Mouse (Mus musculus) kidney, embryonic 14.5 days (tissue): ENCODE results near the gene Sema3d. TPM values are rescaled to one million over a fixed set of nuclear protein-coding genes. Genes with fewer than 3 reads are reported as not detected.
A peak's percentile ranks its signal among the peaks of the same experiment; 100 is the strongest.

Experiments used
- ATAC-seq: fragments of 200-750 bp; cut with Nextera tagmentation; 2 replicates; pipeline ENCODE4 v1.8.0; 2017; ENCODE audit warnings: moderate number of reproducible peaks, mild to moderate bottlenecking, moderate TSS enrichment, moderate library complexity; ENCODE audit not compliant: low FRiP score, low TSS enrichment
- H3K27ac ChIP-seq: fragments of 300-500 bp; sonication (generic); 2 replicates; pipeline ENCODE4 v1.5.1; 2014; ENCODE audit warnings: low read depth, mild to moderate bottlenecking, low read length, moderate library complexity, mixed read lengths
- H3K27me3 ChIP-seq: fragments of 300-500 bp; sonication (generic); 2 replicates; pipeline ENCODE4 v1.6.1; 2014; ENCODE audit warnings: mild to moderate bottlenecking, low read length; ENCODE audit not compliant: control insufficient read depth, insufficient read depth
- H3K36me3 ChIP-seq: fragments of 300-500 bp; sonication (generic); 2 replicates; pipeline ENCODE4 v1.6.1; 2014; ENCODE audit warnings: low read length, mixed read lengths; ENCODE audit not compliant: control insufficient read depth, insufficient read depth
- H3K4me1 ChIP-seq: fragments of 300-500 bp; sonication (generic); 2 replicates; pipeline ENCODE4 v1.6.1; 2014; ENCODE audit warnings: low read length, mixed read lengths; ENCODE audit not compliant: control insufficient read depth, insufficient read depth
- H3K4me2 ChIP-seq: fragments of 300-500 bp; sonication (generic); replicated peaks from 2 replicates; pipeline ENCODE4 v1.6.1; 2014; ENCODE audit warnings: low read depth, mild to moderate bottlenecking, low read length
- H3K4me3 ChIP-seq: fragments of 300-500 bp; sonication (generic); 2 replicates; pipeline ENCODE4 v1.5.1; 2014; ENCODE audit warnings: mild to moderate bottlenecking, low read length
- H3K9ac ChIP-seq: fragments of 300-500 bp; sonication (generic); 2 replicates; pipeline ENCODE4 v1.6.1; 2014; ENCODE audit warnings: low read depth, mild to moderate bottlenecking, low read length, moderate library complexity
- H3K9me3 ChIP-seq: fragments of 300-500 bp; sonication (generic); 2 replicates; pipeline ENCODE4 v1.6.1; 2016; ENCODE audit warnings: low read length; ENCODE audit not compliant: control insufficient read depth
- WGBS: fragments of 180-500 bp; shearing (Covaris S2); extraction: QIAGEN DNeasy Blood & Tissue Kit; methylation state at CpG from one replicate; pipeline ENCODE4 v1.1.7; 2014; 5-methylcytosine and 5-hydroxymethylcytosine counted together
- polyA plus RNA-seq: library from polyadenylated mRNA; unstranded; fragments of >200 nt; fragmentation: Nextera tagmentation; extraction: Ambion mirVana; gene quantifications from 2 replicates; pipeline ENCODE4 v1.2.1, GENCODE M21; 2014

Sema3d gene
- polyA plus RNA-seq, 1 experiment from 2014 or later = 29.7 TPM

DNA sequence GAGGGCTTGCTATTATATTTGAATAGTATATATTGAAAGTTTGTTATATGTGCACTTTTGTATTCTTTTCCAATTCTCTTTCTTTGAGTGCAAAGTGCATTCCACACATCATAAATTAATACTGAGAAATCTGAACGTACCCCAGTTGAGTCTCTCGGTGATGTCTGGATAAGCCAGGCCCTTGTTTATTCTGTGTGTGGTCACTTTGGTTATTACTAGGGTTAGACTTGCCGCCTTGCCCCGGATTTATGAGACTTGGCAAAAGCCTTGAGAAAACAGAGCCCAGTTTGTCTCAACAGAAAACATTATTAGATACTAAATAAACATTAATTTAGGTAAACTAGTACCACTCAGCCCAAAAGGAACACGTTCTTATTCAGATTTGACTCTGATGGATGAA is 40.1 kb downstream of the Sema3d start:
- Histone ChIP-seq H3K36me3 (no peaks in the 10 kb centered on the region), H3K27ac (no peak overlapping the region), H3K4me1 (no peaks in the 10 kb centered on the region), H3K9me3 (no peaks in the 10 kb centered on the region), H3K4me2 (no peak overlapping the region), H3K27me3 (no peaks in the 10 kb centered on the region), H3K9ac (no peak overlapping the region), H3K4me3 (no peak overlapping the region)
- WGBS = 16% methylated on average over 5 of the region's 5 CpGs
- no peak for ATAC-seq

DNA sequence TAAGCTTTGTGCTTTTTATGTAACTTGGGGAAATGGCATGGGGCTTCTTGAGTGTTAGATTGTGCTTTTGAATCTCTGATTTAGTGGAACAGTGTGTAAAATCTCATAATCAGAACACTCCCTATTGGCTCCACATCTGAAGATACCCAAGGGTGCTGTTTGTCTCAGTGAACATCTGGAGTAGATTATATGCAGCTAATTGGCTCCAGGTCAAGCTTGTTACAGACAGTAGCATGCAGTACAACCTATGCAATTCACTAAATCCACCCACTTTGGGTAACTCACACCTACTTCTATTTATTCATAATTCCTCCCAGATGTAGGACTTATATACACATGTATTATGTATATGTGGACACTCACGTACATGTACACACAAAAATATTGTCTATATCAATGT is 58.6 kb downstream of the Sema3d start:
- ATAC-seq = peak; percentile 84
- Histone ChIP-seq H3K9me3 (peaks cover 4% of the 10 kb centered on the region; the same call in 1 of the 2 replicates), H3K4me2 (no peak overlapping the region), H3K4me3 (no peak overlapping the region), H3K27me3 (no peaks in the 10 kb centered on the region), H3K4me1 (peaks cover 5% of the 10 kb centered on the region; the same call in 1 of the 2 replicates), H3K36me3 (no peaks in the 10 kb centered on the region), H3K27ac (no peak overlapping the region), H3K9ac (no peak overlapping the region)
- WGBS = 67% methylated on average over 1 of the region's 1 CpGs

DNA sequence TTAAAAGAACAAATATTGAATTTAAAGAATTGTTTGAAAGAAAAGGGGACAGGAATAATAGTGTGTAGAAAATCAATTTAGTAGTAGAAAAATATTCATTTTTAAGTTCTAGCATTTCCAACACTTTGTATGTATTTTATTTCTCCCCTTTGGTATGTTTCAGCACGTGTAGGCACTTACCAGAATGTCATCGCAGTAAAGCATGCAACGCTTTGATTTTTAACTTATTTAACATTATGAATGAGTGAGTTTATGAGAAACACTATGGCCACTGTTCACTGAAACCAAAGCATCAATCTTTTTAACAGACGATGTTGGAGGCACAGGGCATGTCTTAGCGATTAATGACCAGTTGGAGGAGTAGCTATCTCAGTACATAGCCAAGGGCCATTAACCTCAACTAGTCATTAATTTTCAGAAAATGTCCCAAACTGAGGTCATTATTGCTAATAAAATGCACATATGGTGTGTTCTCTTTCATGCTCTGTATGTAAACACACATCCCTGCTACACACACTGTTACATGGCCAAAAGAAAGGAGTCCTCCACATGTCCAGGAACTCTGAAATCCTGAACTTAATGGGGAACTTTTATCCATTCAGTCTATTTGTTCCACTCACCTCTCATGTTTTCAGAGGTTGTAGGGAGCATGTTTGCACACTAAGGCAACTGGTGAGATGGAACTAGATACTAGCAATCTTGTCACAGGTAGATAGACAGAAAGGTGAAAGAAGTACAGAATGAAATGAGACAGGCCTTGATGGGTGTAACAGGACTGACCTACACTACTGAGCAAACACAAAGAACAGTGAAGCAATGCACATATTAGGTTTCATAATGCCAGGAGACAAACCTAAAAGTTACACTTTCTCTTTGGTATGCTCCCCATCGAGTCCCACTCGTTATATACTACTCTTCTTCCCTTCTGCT is 59.3 kb downstream of the Sema3d start:
- ATAC-seq = peak; percentile 94
- peaks cover 4% of the 10 kb centered on the region; the same call in 1 of the 2 replicates for H3K9me3 ChIP-seq
- H3K4me2 ChIP-seq = no peak overlapping the region
- H3K4me1 ChIP-seq = peaks cover 5% of the 10 kb centered on the region; the same call in 1 of the 2 replicates
- no peak overlapping the region for H3K4me3 ChIP-seq
- H3K27me3 ChIP-seq = no peaks in the 10 kb centered on the region
- H3K9ac ChIP-seq = no peak overlapping the region
- H3K36me3 ChIP-seq = no peaks in the 10 kb centered on the region
- no peak overlapping the region for H3K27ac ChIP-seq
- WGBS = 27% methylated on average over 7 of the region's 7 CpGs

DNA sequence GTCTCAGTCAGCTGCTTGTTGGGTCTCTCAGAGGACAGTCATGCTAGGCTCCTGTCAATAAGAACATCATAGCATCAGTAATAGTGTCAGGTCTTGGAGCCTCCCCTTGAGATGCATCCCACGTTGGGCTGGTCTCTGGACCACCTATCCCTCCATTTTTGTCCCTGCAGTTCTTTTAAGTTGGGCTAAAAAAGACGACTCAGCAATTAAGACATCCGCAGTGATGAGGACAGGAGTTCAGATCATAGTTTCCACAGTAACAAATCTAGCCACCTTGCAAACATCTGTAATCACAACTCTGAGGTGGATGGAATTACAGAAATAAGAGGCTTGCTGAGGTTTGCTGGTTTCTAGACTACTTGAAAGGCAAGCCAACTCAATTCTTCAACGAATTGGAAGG is 67.9 kb downstream of the Sema3d start:
- no peak overlapping the region for H3K4me3 ChIP-seq
- no peak for ATAC-seq
- no peaks in the 10 kb centered on the region for H3K36me3 ChIP-seq
- H3K27me3 ChIP-seq = no peaks in the 10 kb centered on the region
- 88% methylated on average over 4 of the region's 4 CpGs for WGBS
- H3K27ac ChIP-seq = no peak overlapping the region
- no peaks in the 10 kb centered on the region for H3K9me3 ChIP-seq
- H3K4me2 ChIP-seq = no peak overlapping the region
- no peaks in the 10 kb centered on the region for H3K4me1 ChIP-seq
- no peak overlapping the region for H3K9ac ChIP-seq

DNA sequence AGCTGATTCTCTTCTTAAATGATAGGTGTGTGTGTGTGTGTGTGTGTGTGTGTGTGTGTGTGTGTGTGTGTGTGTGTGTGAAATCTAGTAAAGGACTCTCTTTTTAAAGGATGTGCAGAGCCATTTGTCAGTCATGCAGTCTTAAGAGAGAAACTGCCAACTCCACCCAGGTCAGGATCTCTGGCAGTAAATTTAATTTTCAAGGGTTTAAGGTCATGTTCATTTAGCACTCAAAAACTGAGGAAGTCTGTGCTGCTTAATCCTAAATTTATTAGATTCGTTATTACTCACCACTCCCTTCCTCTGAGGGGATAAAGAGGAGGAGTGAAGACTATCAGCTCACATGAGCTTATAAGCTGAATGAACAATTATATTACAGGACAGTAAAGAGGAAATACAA is 71.8 kb downstream of the Sema3d start:
- Histone ChIP-seq H3K36me3 (no peaks in the 10 kb centered on the region), H3K4me2 (no peak overlapping the region), H3K27ac (no peak overlapping the region), H3K4me3 (no peak overlapping the region), H3K9ac (no peak overlapping the region), H3K9me3 (no peaks in the 10 kb centered on the region), H3K4me1 (no peaks in the 10 kb centered on the region), H3K27me3 (no peaks in the 10 kb centered on the region)
- ATAC-seq = no peak
- 22% methylated on average over 1 of the region's 1 CpGs for WGBS

DNA sequence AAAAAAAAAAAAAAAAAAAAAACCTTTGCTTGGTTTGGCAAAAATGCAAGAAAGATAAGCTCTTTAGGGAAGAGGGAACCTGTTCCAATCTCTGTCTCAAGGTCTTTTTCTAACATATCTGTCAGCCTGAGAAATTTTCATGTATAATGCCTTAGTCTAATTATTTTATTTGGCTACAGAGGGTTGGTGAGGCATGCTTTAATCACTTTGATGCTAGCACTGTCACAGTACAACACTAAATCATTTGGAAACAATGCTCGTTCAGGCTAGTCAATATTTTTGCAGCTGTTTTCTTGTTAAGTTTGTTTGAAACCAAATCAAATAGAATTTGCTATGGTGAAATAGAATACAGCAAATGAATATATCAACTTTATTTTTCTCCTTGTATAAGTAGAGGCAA is 74.3 kb downstream of the Sema3d start:
- H3K27me3 ChIP-seq = no peaks in the 10 kb centered on the region
- H3K4me2 ChIP-seq = no peak overlapping the region
- peak; percentile 71; the same call in 1 of the 2 replicates for ATAC-seq
- no peak overlapping the region for H3K27ac ChIP-seq
- no peak overlapping the region for H3K9ac ChIP-seq
- H3K4me1 ChIP-seq = no peaks in the 10 kb centered on the region
- H3K36me3 ChIP-seq = no peaks in the 10 kb centered on the region
- H3K9me3 ChIP-seq = no peaks in the 10 kb centered on the region
- H3K4me3 ChIP-seq = no peak overlapping the region
- WGBS = 26% methylated on average over 1 of the region's 1 CpGs

DNA sequence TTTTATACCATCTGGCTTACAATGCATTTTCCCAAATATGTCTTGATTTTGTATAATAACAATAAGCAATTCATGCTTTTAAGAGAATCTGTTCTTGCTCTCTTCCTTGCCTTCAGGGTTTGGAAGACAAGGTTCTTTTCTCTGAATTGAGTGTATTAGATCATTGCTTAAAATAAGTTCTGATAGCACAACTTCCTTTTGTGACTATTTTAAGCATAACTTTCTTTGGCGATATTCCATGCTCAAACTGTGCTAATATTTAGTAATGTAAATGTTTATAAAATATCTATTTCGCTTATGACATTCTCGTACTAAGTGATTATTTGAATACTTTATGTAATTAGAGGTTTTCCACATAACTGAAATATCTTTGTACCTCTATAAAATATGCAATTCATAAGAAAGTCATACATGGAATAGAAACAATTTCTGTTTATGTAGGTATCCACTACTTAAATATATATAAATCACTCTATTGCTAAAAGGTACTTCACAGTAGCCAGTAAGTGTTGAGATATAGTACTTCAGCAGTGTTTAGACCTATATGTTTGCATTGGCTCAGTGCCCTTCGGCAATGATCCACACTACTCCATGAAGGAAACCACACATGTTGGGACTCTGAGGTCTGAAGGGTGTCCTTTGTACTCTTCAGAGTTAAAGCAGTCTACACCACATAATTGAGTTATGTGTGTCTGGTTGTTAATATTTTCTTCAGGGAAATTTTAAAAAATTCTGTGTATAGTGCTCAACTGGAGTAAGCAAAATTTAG is 84.6 kb downstream of the Sema3d start:
- H3K27me3 ChIP-seq = no peaks in the 10 kb centered on the region
- no peak overlapping the region for H3K27ac ChIP-seq
- 80% methylated on average over 4 of the region's 4 CpGs for WGBS
- no peaks in the 10 kb centered on the region for H3K36me3 ChIP-seq
- no peak overlapping the region for H3K4me3 ChIP-seq
- H3K9me3 ChIP-seq = no peaks in the 10 kb centered on the region
- no peak for ATAC-seq
- H3K4me1 ChIP-seq = no peaks in the 10 kb centered on the region
- no peak overlapping the region for H3K9ac ChIP-seq
- no peak overlapping the region for H3K4me2 ChIP-seq

DNA sequence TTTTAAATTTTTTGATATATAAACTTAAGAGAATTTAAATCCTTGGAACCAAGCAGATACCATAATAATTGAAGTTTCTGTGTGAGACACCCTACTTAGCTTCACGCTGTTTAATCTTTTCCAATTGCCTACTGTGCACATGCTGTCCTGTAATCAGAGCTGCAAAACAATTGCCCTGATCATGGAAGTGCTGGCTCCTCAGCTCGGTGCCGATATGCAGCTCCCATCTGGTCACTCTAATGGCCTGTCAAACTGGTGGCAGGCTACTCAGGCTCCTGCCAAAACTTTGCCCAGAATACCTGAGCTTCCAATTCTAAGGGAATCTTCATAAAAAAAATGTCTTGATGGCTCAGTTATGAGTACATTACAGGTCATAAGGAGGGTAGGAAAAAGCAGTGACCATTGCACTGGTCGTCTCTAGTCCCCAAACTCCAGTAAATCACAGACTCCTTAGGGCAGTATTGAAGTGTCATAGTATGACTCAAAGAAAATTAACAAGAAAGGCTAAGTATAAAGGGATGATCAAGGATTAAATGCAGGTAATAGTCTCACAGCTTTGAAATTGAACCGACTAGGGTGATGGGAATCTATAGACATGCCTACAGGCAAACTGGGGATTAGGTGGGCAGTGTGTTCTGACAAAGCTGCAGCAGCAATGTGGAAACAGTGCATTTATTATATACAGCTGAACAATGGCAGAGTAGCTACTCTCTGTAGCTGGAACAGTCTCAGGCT is 91.9 kb downstream of the Sema3d start:
- Histone ChIP-seq H3K4me2 (no peak overlapping the region), H3K27me3 (no peaks in the 10 kb centered on the region), H3K4me1 (no peaks in the 10 kb centered on the region), H3K9ac (no peak overlapping the region), H3K27ac (no peak overlapping the region), H3K9me3 (no peaks in the 10 kb centered on the region), H3K4me3 (no peak overlapping the region), H3K36me3 (no peaks in the 10 kb centered on the region)
- 76% methylated on average over 5 of the region's 5 CpGs for WGBS
- ATAC-seq = no peak
